Mouse (Mus musculus): Measurements from ENCODE around the gene Lmo1. TPM values are rescaled to one million over a fixed set of nuclear protein-coding genes. Genes with fewer than 3 reads are reported as not detected.

The Lmo1 gene
- polyA plus RNA-seq (2014; fragmentation: Illumina TruSeq; extraction: RNeasy Lipid Tissue Mini Kit (QIAGEN cat#74804); ENCODE audit: low replicate concordance), result not detected

GRCm38 (mm10) chr7:109174949-109175669 lies at the start of gene Lmo1:
Lmo1 (minus strand) TSS chr7:109175207.

Other genes with a start within 250 kb of the Lmo1 start
- gene Nlrp10, start 245.0 kb downstream of the Lmo1 start, polyA plus RNA-seq (2014; fragmentation: Illumina TruSeq; extraction: RNeasy Lipid Tissue Mini Kit (QIAGEN cat#74804); ENCODE audit: low replicate concordance), result 0.19 TPM
- 19.4 TPM for gene Eif3f, start 240.8 kb downstream of the Lmo1 start, polyA plus RNA-seq (2014; fragmentation: Illumina TruSeq; extraction: RNeasy Lipid Tissue Mini Kit (QIAGEN cat#74804); ENCODE audit: low replicate concordance)
- 0.45 TPM for gene Tub, start 224.9 kb downstream of the Lmo1 start, polyA plus RNA-seq (2014; fragmentation: Illumina TruSeq; extraction: RNeasy Lipid Tissue Mini Kit (QIAGEN cat#74804); ENCODE audit: low replicate concordance)
- 2.7 TPM for gene Ric3, start 91.9 kb downstream of the Lmo1 start, polyA plus RNA-seq (2014; fragmentation: Illumina TruSeq; extraction: RNeasy Lipid Tissue Mini Kit (QIAGEN cat#74804); ENCODE audit: low replicate concordance)